17 mouse cellular contexts compared by ENCODE assay signal in genomic region chr7:36784243-36784773, GRCm38 (mm10).
"Had no signal": no experiment of that assay in that cellular context is flagged by ENCODE, and none has a peak within 500 bp of the region (broad histone marks: within the 10 kb centered on the region; RNA-seq: fewer than 3 reads in every experiment).

No protein-coding gene starts in this region.

- H3K9ac ChIP-seq: lung, embryonic 15.5 days; midbrain, embryonic 13.5 days; midbrain, embryonic 15.5 days; neural tube, embryonic 12.5 days; stomach, embryonic 15.5 days had no signal

- H3K27me3 ChIP-seq: lung, embryonic 15.5 days; megakaryocyte, embryonic 14.5 days; midbrain, embryonic 13.5 days; midbrain, embryonic 15.5 days; neural tube, embryonic 12.5 days; stomach, embryonic 15.5 days had no signal

- H3K4me1 ChIP-seq: megakaryocyte, embryonic 14.5 days; midbrain, embryonic 13.5 days; midbrain, embryonic 15.5 days; neural tube, embryonic 12.5 days; stomach, embryonic 15.5 days had no signal

- DNase-seq: lung, adult 2 months; lung, postnatal 14 days; lung, postnatal 36 days; right cerebral cortex, postnatal 14 days; thymus, adult 2 months; thymus, postnatal 25 days; thymus, postnatal 4 days had no signal

- H3K4me2 ChIP-seq: lung, embryonic 15.5 days; midbrain, embryonic 11.5 days; midbrain, embryonic 13.5 days; midbrain, embryonic 15.5 days; neural tube, embryonic 12.5 days; stomach, embryonic 15.5 days had no signal

- H3K4me3 ChIP-seq: lung, embryonic 15.5 days; megakaryocyte, embryonic 14.5 days; midbrain, embryonic 13.5 days; midbrain, embryonic 15.5 days; neural tube, embryonic 12.5 days; stomach, embryonic 15.5 days had no signal

- ATAC-seq: lung, postnatal 0 days; midbrain, embryonic 13.5 days; midbrain, embryonic 15.5 days had no signal

- H3K9me3 ChIP-seq: lung, embryonic 15.5 days; midbrain, embryonic 13.5 days; midbrain, embryonic 15.5 days; neural tube, embryonic 12.5 days; stomach, embryonic 15.5 days had no signal

- H3K36me3 ChIP-seq: lung, embryonic 15.5 days; midbrain, embryonic 13.5 days; midbrain, embryonic 15.5 days; neural tube, embryonic 12.5 days; stomach, embryonic 15.5 days had no signal

- H3K27ac ChIP-seq: lung, embryonic 15.5 days; macrophage; midbrain, embryonic 13.5 days; midbrain, embryonic 15.5 days; neural tube, embryonic 12.5 days; stomach, embryonic 15.5 days; stomach, postnatal 0 days had no signal
